Mouse (Mus musculus): ENCODE data around the gene Ampd2. TPM values are rescaled to one million over a fixed set of nuclear protein-coding genes. Genes with fewer than 3 reads are reported as not detected.

The Ampd2 gene
- polyA plus RNA-seq (2012) = 238 and 248 TPM in 2 replicates

DNA sequence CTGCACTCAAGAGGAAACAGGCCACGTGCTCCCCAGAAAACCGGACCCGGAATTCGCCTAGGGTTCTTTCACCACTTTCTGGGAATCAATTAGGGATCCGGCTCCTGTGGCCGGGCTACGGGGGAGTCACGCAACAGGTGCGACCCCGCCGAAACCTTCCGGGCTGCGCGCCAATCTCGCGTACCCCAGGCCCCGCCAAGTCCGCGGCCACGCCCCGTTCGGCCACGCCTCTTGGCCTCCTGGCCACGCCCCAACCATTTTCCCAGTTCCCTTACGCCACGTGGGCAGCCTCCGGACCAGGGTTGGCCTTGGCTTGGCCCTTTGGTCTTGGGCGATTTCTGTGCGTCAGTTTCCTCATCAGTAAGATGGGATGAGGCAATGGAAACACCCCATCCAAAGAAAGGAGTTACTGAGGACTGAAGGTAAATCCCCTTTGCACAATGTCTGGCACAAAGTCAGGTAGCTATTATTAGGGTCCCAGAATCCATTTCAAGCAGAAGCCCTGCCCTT, at the start of gene Ampd2:
Gene Ampd2, minus strand, starts transcription at position 182 of the 510 bp plus-strand sequence.

DNA sequence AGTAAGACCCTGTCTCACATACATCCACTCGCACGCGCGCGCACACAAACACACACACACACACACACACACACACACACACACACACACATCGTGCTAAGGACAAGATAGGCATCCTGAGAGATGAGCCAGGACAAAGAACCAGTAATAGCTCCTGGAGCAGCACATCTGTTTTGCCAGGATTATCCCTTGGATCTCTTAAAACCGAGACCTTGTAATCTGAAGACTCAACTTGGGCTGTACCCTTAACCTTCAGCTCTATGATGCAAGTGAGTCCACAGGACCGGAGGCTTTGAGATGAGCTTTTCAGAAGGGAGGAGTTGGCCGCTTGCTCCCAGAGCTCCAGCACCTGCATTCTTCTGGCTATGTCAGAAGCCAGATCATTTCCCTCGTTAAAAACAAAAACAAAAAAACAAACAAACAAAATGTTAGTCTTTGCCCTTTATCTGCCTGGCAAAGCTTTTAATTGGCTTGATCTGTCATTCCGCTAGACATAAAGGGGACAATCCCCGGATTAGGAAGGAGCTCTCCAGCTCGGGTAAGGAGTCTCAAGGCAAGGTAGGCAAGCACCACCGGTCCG, 6.2 kb upstream of the Ampd2 start, which contains the start of gene Gnat2:
Gene Gnat2, plus strand, starts transcription at position 254 of the 580 bp plus-strand sequence.

DNA sequence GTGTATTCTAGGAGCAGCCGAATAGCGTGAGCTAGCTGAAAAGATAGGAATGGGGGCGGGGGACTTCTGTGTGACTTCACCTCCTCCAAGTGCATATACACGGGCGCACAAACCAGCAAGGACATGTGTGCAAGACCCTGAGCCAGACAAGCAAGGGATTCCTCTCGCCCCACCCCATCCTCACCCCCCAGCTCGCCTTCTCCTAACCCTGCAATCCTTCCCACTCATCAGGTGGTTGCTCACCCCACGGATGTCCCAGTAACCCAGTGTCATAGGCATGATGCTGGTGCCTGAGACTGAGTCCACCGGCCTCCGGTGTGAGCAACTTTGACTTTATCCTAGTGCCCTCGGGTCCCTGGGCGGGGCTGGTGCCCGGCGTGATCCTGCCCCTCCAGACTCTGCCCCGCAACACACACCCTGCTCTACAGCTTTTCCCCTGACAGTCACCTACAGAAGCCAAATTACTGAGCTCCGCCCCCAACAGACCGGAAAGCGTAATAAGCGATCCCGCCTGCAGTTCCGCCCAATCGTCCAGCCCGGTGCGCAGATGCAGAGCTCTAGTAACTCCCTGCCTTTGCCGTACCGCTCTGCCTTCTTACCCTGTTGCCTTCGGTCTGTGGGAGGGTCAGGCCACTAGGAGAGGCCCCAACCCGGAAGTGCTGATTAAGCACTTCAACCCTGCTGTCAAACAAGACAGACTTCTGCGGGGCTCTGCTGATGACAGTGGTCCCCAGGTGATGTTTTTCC, 41.9 kb downstream of the Ampd2 start, which contains the start of gene Gstm4:
Gene Gstm4, minus strand, starts transcription at position 501 of the 747 bp plus-strand sequence.

Other genes with a start within 250 kb of the Ampd2 start
- 0.02 TPM in 1 of 2 replicates, not detected in the other for gene Eps8l3, start 209.4 kb downstream of the Ampd2 start, polyA plus RNA-seq (2012)
- gene Gstm5, start 190.8 kb downstream of the Ampd2 start, polyA plus RNA-seq (2012) = 2.8 and 4.2 TPM in 2 replicates
- gene Gstm7, start 154.8 kb downstream of the Ampd2 start, polyA plus RNA-seq (2012) = 0.64 and 0.97 TPM in 2 replicates
- gene Gstm6, start 142.9 kb downstream of the Ampd2 start, polyA plus RNA-seq (2012) = not detected in 2 replicates
- not detected in 2 replicates for gene Gstm3, start 117.4 kb downstream of the Ampd2 start, polyA plus RNA-seq (2012)
- 0.16 and 0.23 TPM in 2 replicates for gene Gstm2, start 100.2 kb downstream of the Ampd2 start, polyA plus RNA-seq (2012)
- 1,063 and 2,187 TPM in 2 replicates for gene Gstm1, start 68.7 kb downstream of the Ampd2 start, polyA plus RNA-seq (2012)
- gene Gstm4, start 41.8 kb downstream of the Ampd2 start, polyA plus RNA-seq (2012) = 2.9 and 4.4 TPM in 2 replicates
- gene Gnat2, start 6.1 kb upstream of the Ampd2 start, polyA plus RNA-seq (2012) = 0.36 and 1.00 TPM in 2 replicates
- gene Gnai3, start 59.5 kb upstream of the Ampd2 start, polyA plus RNA-seq (2012) = 16.4 and 17.1 TPM in 2 replicates
- not detected in 2 replicates for gene Gpr61, start 68.2 kb upstream of the Ampd2 start, polyA plus RNA-seq (2012)
- gene Amigo1, start 99.7 kb upstream of the Ampd2 start, polyA plus RNA-seq (2012) = 3.5 and 4.2 TPM in 2 replicates
- gene Cyb561d1, start 114.6 kb upstream of the Ampd2 start, polyA plus RNA-seq (2012) = 6.5 and 6.8 TPM in 2 replicates
- gene Atxn7l2, start 124.3 kb upstream of the Ampd2 start, polyA plus RNA-seq (2012) = 35.0 and 51.9 TPM in 2 replicates
- 0.16 TPM in 1 of 2 replicates, not detected in the other for gene Sypl2, start 140.0 kb upstream of the Ampd2 start, polyA plus RNA-seq (2012)
- 4.4 and 5.0 TPM in 2 replicates for gene Psma5, start 170.3 kb upstream of the Ampd2 start, polyA plus RNA-seq (2012)
- 16.8 and 24.8 TPM in 2 replicates for gene Sort1, start 197.4 kb upstream of the Ampd2 start, polyA plus RNA-seq (2012)